14 mouse cellular contexts compared by ENCODE assay signal in the genomic region with DNA sequence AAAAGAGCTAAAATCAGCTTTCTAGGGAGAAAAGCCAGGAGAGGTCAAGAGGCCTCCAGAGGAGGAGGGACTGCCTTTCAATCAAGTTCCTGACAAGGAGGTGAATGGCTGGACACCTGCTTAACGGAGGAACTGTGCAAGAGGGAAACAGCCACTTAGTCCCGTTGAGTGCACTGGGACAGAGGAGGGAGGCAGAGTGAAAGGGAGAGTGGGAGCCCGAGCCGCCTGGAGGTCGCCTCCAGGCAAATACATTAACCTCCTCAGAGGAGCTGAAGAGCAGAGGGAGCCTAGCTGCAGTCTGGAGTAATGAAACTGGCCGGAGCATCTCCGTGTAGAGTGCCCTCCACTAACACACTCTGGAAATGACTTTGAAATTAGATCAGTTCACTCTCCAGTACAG.
DNase-seq lines count a peak whose midpoint lies in the region; ATAC-seq lines count a peak whose summit lies in the region.
"Had no signal": no experiment of that assay in that cellular context is flagged by ENCODE, and none has a peak within 500 bp of the region (broad histone marks: within the 10 kb centered on the region; RNA-seq: fewer than 3 reads in every experiment).

No protein-coding gene starts in this region.

- no peak overlapping the region for H3K9ac ChIP-seq in neural tube, embryonic 15.5 days (replicated peaks)
- H3K9ac ChIP-seq in forebrain, embryonic 14.5 days (ENCODE audit: low read length), result no peak overlapping the region

- H3K4me2 ChIP-seq in neural tube, embryonic 15.5 days, result no peak overlapping the region
- no peak overlapping the region for H3K4me2 ChIP-seq in forebrain, embryonic 14.5 days (ENCODE audit: low read length)

- no peaks in the 10 kb centered on the region for H3K4me1 ChIP-seq in neural tube, embryonic 15.5 days
- peaks cover 6% of the 10 kb centered on the region; the same call in 1 of the 2 replicates for H3K4me1 ChIP-seq in forebrain, embryonic 14.5 days (ENCODE audit: control insufficient read depth, insufficient read depth, low read length)
- peaks cover 22% of the 10 kb centered on the region for H3K4me1 ChIP-seq in midbrain, embryonic 10.5 days

- no peaks in the 10 kb centered on the region for H3K36me3 ChIP-seq in neural tube, embryonic 15.5 days
- no peaks in the 10 kb centered on the region for H3K36me3 ChIP-seq in forebrain, embryonic 14.5 days (ENCODE audit: control insufficient read depth, insufficient read depth, low read length)
- no peaks in the 10 kb centered on the region for H3K36me3 ChIP-seq in midbrain, embryonic 10.5 days

- no peak overlapping the region for H3K27ac ChIP-seq in neural tube, embryonic 15.5 days (replicated peaks)
- no peak overlapping the region for H3K27ac ChIP-seq in forebrain, embryonic 14.5 days (ENCODE audit: low read depth, low read length)
- H3K27ac ChIP-seq in midbrain, embryonic 10.5 days (replicated peaks), result 0 out of 2 replicates have a peak overlapping the region, but pooled peaks have one; percentile 19
- H3K27ac ChIP-seq: stomach, postnatal 0 days had no signal

- peak; percentile 29 for DNase-seq in neural tube, embryonic 10.5 days (ENCODE audit: extremely low spot score, low spot score)
- peak; percentile 34 for DNase-seq in forebrain, embryonic 14.5 days (ENCODE audit: low spot score)
- DNase-seq in midbrain, embryonic 10.5 days (ENCODE audit: low spot score), result peak; percentile 50
- peak; percentile 31 for DNase-seq in retina, postnatal 1 day
- no peak for DNase-seq in kidney, adult 18-20 months
- DNase-seq in natural killer cell, adult 2 months (ENCODE audit: low spot score in 2 of 2), result no peak
- DNase-seq: cerebellum, postnatal 10 days; heart, adult 11 months; lung, adult 18-20 months; right cerebral cortex, postnatal 14 days had no signal

- no peak for ATAC-seq in neural tube, embryonic 15.5 days (ENCODE audit: low FRiP score)
- ATAC-seq in forebrain, embryonic 14.5 days, result peak; percentile 83
- no peak for ATAC-seq in erythroid progenitor cell, adult 5-6 weeks (replicated peaks; ENCODE audit: low FRiP score, poor library complexity, severe bottlenecking)

- H3K27me3 ChIP-seq in neural tube, embryonic 15.5 days (replicated peaks), result no peaks in the 10 kb centered on the region
- H3K27me3 ChIP-seq in forebrain, embryonic 14.5 days (replicated peaks; ENCODE audit: control insufficient read depth, insufficient read depth, low read length), result no peaks in the 10 kb centered on the region
- 0 out of 2 replicates have a peak, but pooled peaks cover 10% of the 10 kb centered on the region for H3K27me3 ChIP-seq in midbrain, embryonic 10.5 days (ENCODE audit: low read depth, poor library complexity, severe bottlenecking)

- H3K4me3 ChIP-seq in neural tube, embryonic 15.5 days (replicated peaks), result no peak overlapping the region
- no peak overlapping the region for H3K4me3 ChIP-seq in forebrain, embryonic 14.5 days (ENCODE audit: low read depth, low read length)
- no peak overlapping the region for H3K4me3 ChIP-seq in midbrain, embryonic 10.5 days
- H3K4me3 ChIP-seq: erythroblast, embryonic 14.5 days had no signal

- H3K9me3 ChIP-seq in neural tube, embryonic 15.5 days (replicated peaks), result no peaks in the 10 kb centered on the region
- no peaks in the 10 kb centered on the region for H3K9me3 ChIP-seq in forebrain, embryonic 14.5 days (replicated peaks; ENCODE audit: control insufficient read depth, low read length)
- no peaks in the 10 kb centered on the region for H3K9me3 ChIP-seq in midbrain, embryonic 10.5 days (replicated peaks)

- 6% methylated on average over 7 of the region's 7 CpGs for WGBS in neural tube, embryonic 15.5 days
- WGBS in forebrain, embryonic 14.5 days, result 2% methylated on average over 7 of the region's 7 CpGs
- 4% methylated on average over 7 of the region's 7 CpGs for WGBS in midbrain, embryonic 10.5 days

Comparison
In these comparisons a context has a peak if more than half of its experiments do, and no peak if none do; other contexts are left out.
1. DNase-seq: peak in neural tube, embryonic 10.5 days (single experiment), forebrain, embryonic 14.5 days (single experiment), midbrain, embryonic 10.5 days (single experiment) and retina, postnatal 1 day (single experiment); none in kidney, adult 18-20 months (single experiment) and natural killer cell, adult 2 months (0 of 2).